Mouse (Mus musculus) stomach, postnatal 0 days (tissue): ENCODE results near the gene Rgs3. TPM values are rescaled to one million over a fixed set of nuclear protein-coding genes. Genes with fewer than 3 reads are reported as not detected.

Experiments
- ATAC-seq: fragments of 200-750 bp; cut with Nextera tagmentation; 2 replicates; pipeline ENCODE4 v1.8.0; 2017; ENCODE audit not compliant: low FRiP score, low TSS enrichment
- DNase-seq: peaks from one replicate; pipeline ENCODE4 v3.0.0-alpha.2; 2016; ENCODE audit warnings: low spot score
- H3K27ac ChIP-seq: fragments of 300-500 bp; sonication (generic); replicated peaks from 2 replicates; pipeline ENCODE4 v1.5.1; 2014; ENCODE audit warnings: mild to moderate bottlenecking, control low read depth
- H3K27me3 ChIP-seq: fragments of 300-500 bp; sonication (generic); 2 replicates; pipeline ENCODE4 v1.6.1; 2014; ENCODE audit warnings: low read length; ENCODE audit not compliant: control insufficient read depth, insufficient read depth
- H3K36me3 ChIP-seq: fragments of 300-500 bp; sonication (generic); 2 replicates; pipeline ENCODE4 v1.6.1; 2014; ENCODE audit warnings: low read length, mixed read lengths; ENCODE audit not compliant: control insufficient read depth, insufficient read depth
- H3K4me1 ChIP-seq: fragments of 300-500 bp; sonication (generic); replicated peaks from 2 replicates; pipeline ENCODE4 v1.6.1; 2014; ENCODE audit warnings: antibody characterized with exemption; ENCODE audit not compliant: control insufficient read depth, insufficient read depth
- H3K4me2 ChIP-seq: fragments of 300-500 bp; sonication (generic); replicated peaks from 2 replicates; pipeline ENCODE4 v1.6.1; 2014; ENCODE audit warnings: low read depth, mild to moderate bottlenecking, control low read depth, moderate library complexity
- H3K4me3 ChIP-seq: fragments of 300-500 bp; sonication (generic); 2 replicates; pipeline ENCODE4 v1.5.1; 2014; ENCODE audit warnings: low read depth, low read length, control low read depth
- H3K9ac ChIP-seq: fragments of 300-500 bp; sonication (generic); 2 replicates; pipeline ENCODE4 v1.6.1; 2014; ENCODE audit warnings: mild to moderate bottlenecking, low read length, control low read depth, mixed read lengths
- H3K9me3 ChIP-seq: fragments of 300-500 bp; sonication (generic); 2 replicates; pipeline ENCODE4 v1.6.1; 2016; ENCODE audit warnings: low read length; ENCODE audit not compliant: control insufficient read depth
- CTCF ChIP-seq: IDR thresholded peaks from 2 replicates; pipeline ENCODE4 v1.5.1; 2016; ENCODE audit warnings: antibody characterized with exemption, low read depth, mild to moderate bottlenecking, moderate library complexity
- EP300 ChIP-seq: optimal IDR thresholded peaks from 2 replicates; pipeline ENCODE3; 2016; ENCODE audit warnings: antibody characterized with exemption
- WGBS: fragments of 180-500 bp; shearing (Covaris S2); extraction: QIAGEN DNeasy Blood & Tissue Kit; methylation state at CpG from one replicate; pipeline ENCODE4 v1.1.7; 2014; 5-methylcytosine and 5-hydroxymethylcytosine counted together
- polyA plus RNA-seq: library from polyadenylated mRNA; unstranded; fragments of >200 nt; fragmentation: Nextera tagmentation; extraction: Ambion mirVana; gene quantifications from 2 replicates; pipeline ENCODE4 v1.2.1, GENCODE M21; 2015

The Rgs3 gene
- polyA plus RNA-seq, 1 experiment from 2014 or later: 30.0 TPM

DNA sequence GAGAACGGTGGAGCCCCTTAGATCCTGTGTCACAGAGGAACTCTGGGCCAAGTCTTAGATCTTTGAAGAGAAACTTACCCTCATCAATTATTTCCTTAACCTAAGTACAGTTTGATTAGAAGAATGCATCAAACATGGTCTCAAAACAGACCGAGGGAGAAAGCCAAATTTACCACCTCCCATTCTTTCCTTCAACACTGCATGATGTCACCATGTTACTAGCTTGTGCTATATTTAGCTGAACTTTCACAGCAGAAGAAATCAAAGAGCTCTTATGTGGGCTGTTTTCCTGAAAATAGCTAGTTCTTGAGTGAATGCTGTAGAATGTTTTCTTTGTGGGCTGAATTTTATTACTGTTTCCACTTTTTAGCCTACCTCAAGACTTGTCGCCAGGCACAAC, 2.2 kb upstream of the Rgs3 start:
- no peak for DNase-seq
- Histone ChIP-seq H3K4me2 (no peak overlapping the region), H3K9ac (no peak overlapping the region), H3K27me3 (no peaks in the 10 kb centered on the region), H3K4me3 (no peak overlapping the region), H3K36me3 (no peaks in the 10 kb centered on the region), H3K9me3 (no peaks in the 10 kb centered on the region), H3K27ac (no peak overlapping the region), H3K4me1 (no peaks in the 10 kb centered on the region)
- ATAC-seq: no peak
- WGBS: 56% methylated on average over 3 of the region's 3 CpGs
- TF ChIP-seq CTCF (no peak), EP300 (no peak)

DNA sequence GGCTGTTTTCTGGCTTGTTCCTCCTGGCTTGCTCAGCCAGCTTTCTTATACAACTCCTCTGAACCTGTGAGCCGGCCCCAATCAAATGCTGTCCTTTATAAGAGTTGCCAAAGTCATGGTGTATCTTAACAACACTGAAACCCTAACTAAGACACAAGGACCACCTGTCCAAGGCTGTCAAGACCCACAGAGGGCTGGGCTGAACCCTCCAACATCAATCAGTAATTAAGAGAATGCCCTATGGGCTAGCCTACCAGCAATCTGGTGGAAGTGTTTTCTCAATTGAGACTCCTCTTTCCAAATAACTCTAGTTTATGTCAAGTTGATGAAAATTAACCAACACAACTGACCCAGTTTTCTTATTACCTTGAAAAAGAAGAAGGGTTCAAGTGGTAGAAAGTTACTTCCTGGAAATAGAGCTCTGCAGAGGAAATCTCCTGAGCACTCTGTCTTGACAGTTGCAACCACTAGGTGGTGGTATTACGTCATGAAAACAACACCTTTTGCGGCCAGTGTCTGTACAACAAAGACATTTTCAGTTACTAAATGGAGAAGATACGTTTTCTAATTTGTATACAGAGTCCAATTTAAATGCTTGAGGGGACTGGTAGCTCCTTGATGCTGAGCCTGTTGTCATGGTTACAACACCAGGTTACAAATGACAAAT, 1.4 kb downstream of the Rgs3 start:
- Histone ChIP-seq H3K4me1 (no peaks in the 10 kb centered on the region; the same call in 1 of the 2 replicates), H3K9me3 (no peaks in the 10 kb centered on the region), H3K36me3 (no peaks in the 10 kb centered on the region), H3K9ac (no peak overlapping the region), H3K27ac (no peak overlapping the region), H3K4me3 (no peak overlapping the region), H3K4me2 (no peak overlapping the region), H3K27me3 (no peaks in the 10 kb centered on the region)
- DNase-seq: peak; percentile 71
- TF ChIP-seq EP300 (no peak), CTCF (peak; percentile 89)
- ATAC-seq: peak; percentile 51; the same call in 1 of the 2 replicates
- 22% methylated on average over 4 of the region's 4 CpGs for WGBS

GRCm38 (mm10) chr4:62561630-62562001, 2.0 kb downstream of the Rgs3 start:
- Histone ChIP-seq H3K4me1 (no peaks in the 10 kb centered on the region; the same call in 1 of the 2 replicates), H3K4me2 (no peak overlapping the region), H3K36me3 (no peaks in the 10 kb centered on the region), H3K4me3 (no peak overlapping the region), H3K27ac (no peak overlapping the region), H3K9me3 (no peaks in the 10 kb centered on the region), H3K27me3 (no peaks in the 10 kb centered on the region), H3K9ac (no peak overlapping the region)
- ATAC-seq (no peak), DNase-seq (no peak)
- WGBS: 42% methylated on average over 3 of the region's 3 CpGs
- TF ChIP-seq CTCF: no peak
- no peak for TF ChIP-seq EP300

- Histone ChIP-seq H3K27ac (no peak overlapping the region), H3K9me3 (no peaks in the 10 kb centered on the region), H3K9ac (no peak overlapping the region), H3K36me3 (no peaks in the 10 kb centered on the region), H3K27me3 (no peaks in the 10 kb centered on the region), H3K4me3 (no peak overlapping the region), H3K4me1 (no peaks in the 10 kb centered on the region; the same call in 1 of the 2 replicates), H3K4me2 (no peak overlapping the region)
- ATAC-seq: no peak
- DNase-seq: no peak
- WGBS: 63% methylated on average over 4 of the region's 4 CpGs
- no peak for TF ChIP-seq EP300
- TF ChIP-seq CTCF: no peak
Observed at GRCm38 (mm10) chr4:62562006-62562405, 2.4 kb downstream of the Rgs3 start.

GRCm38 (mm10) chr4:62566530-62566929, 6.9 kb downstream of the Rgs3 start:
- Histone ChIP-seq H3K27ac (no peak overlapping the region), H3K36me3 (no peaks in the 10 kb centered on the region), H3K27me3 (no peaks in the 10 kb centered on the region), H3K4me1 (no peaks in the 10 kb centered on the region; the same call in 1 of the 2 replicates), H3K4me3 (no peak overlapping the region), H3K9ac (no peak overlapping the region), H3K4me2 (no peak overlapping the region), H3K9me3 (no peaks in the 10 kb centered on the region)
- DNase-seq: peak; percentile 35
- peak; percentile 62 for ATAC-seq
- 47% methylated on average over 4 of the region's 4 CpGs for WGBS
- no peak for TF ChIP-seq EP300
- no peak for TF ChIP-seq CTCF

DNA sequence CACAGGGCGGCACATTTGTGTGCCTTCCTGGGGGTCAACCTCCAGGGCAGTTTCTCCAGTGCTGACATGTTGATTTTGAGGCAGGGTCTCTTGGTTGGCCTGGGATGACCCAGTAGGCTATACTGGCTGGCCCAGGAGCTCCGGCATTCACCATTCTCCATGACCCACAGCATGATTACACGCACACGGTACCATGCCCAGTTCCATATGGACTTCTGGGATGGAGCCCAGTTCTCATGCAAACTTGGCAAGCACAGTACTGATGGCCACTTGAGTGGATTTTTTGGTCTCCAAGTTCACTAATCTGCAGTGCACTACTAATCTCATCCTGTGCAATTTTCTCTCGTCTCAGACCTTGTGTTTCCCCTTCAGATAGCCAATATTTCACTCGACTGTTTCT, 8.0 kb downstream of the Rgs3 start:
- Histone ChIP-seq H3K9ac (no peak overlapping the region), H3K36me3 (no peaks in the 10 kb centered on the region), H3K4me3 (no peak overlapping the region), H3K9me3 (no peaks in the 10 kb centered on the region), H3K4me2 (no peak overlapping the region), H3K27me3 (no peaks in the 10 kb centered on the region), H3K4me1 (no peaks in the 10 kb centered on the region; the same call in 1 of the 2 replicates), H3K27ac (no peak overlapping the region)
- WGBS: 77% methylated on average over 6 of the region's 6 CpGs
- TF ChIP-seq EP300: no peak
- TF ChIP-seq CTCF: no peak
- ATAC-seq (no peak), DNase-seq (no peak)
